Mouse (Mus musculus) forebrain, postnatal 0 days (tissue): Measurements from ENCODE around the gene Tnr. TPM values are rescaled to one million over a fixed set of nuclear protein-coding genes. Genes with fewer than 3 reads are reported as not detected.

Source experiments
- ATAC-seq: fragments of 200-750 bp; cut with Nextera tagmentation; 2 replicates; pipeline ENCODE4 v1.8.0; 2017; ENCODE audit warnings: mild to moderate bottlenecking, moderate library complexity
- DNase-seq: peaks from one replicate; pipeline ENCODE4 v3.0.0-alpha.2; 2015
- H3K27ac ChIP-seq: fragments of 300-500 bp; sonication (generic); 2 replicates; pipeline ENCODE4 v1.5.1; 2014; ENCODE audit warnings: low read depth, mild to moderate bottlenecking, antibody characterized with exemption, low read length, moderate library complexity, mixed read lengths
- H3K27me3 ChIP-seq: fragments of 300-500 bp; sonication (generic); 2 replicates; pipeline ENCODE4 v1.6.1; 2014; ENCODE audit warnings: mild to moderate bottlenecking, low read length, mixed read lengths; ENCODE audit not compliant: insufficient read depth
- H3K36me3 ChIP-seq: fragments of 300-500 bp; sonication (generic); 2 replicates; pipeline ENCODE4 v1.6.1; 2014; ENCODE audit warnings: mild to moderate bottlenecking, moderate library complexity; ENCODE audit not compliant: insufficient read depth
- H3K4me1 ChIP-seq: fragments of 300-500 bp; sonication (generic); 2 replicates; pipeline ENCODE4 v1.6.1; 2014; ENCODE audit warnings: antibody characterized with exemption; ENCODE audit not compliant: insufficient read depth
- H3K4me2 ChIP-seq: fragments of 300-500 bp; sonication (generic); 2 replicates; pipeline ENCODE4 v1.6.1; 2014; ENCODE audit warnings: low read depth, mild to moderate bottlenecking, moderate library complexity
- H3K4me3 ChIP-seq: fragments of 300-500 bp; sonication (generic); 2 replicates; pipeline ENCODE4 v1.5.1; 2014; ENCODE audit warnings: low read depth, low read length, mixed read lengths
- H3K9ac ChIP-seq: fragments of 300-500 bp; sonication (generic); 2 replicates; pipeline ENCODE4 v1.6.1; 2014; ENCODE audit warnings: mild to moderate bottlenecking
- H3K9me3 ChIP-seq: fragments of 300-500 bp; sonication (generic); 2 replicates; pipeline ENCODE4 v1.6.1; 2016; ENCODE audit warnings: low read length
- CTCF ChIP-seq: sonication (generic); IDR thresholded peaks from 2 replicates; pipeline ENCODE4 v1.5.1; 2016; ENCODE audit warnings: antibody characterized with exemption, control low read depth, low read depth
- WGBS: fragments of 180-500 bp; shearing (Covaris S2); extraction: QIAGEN DNeasy Blood & Tissue Kit; methylation state at CpG from one replicate; pipeline ENCODE4 v1.1.7; 2014; 5-methylcytosine and 5-hydroxymethylcytosine counted together
- polyA plus RNA-seq: library from polyadenylated mRNA; unstranded; fragments of >200 nt; fragmentation: Nextera tagmentation; extraction: Ambion mirVana; gene quantifications from 2 replicates; pipeline ENCODE4 v1.2.1, GENCODE M21; 2015
- total RNA-seq: library from RNA; depleted of rRNA; stranded (reverse); fragments of >200 nt; gene quantifications from 2 replicates; pipeline ENCODE4 v1.2.3, GENCODE M21; 2014

Gene Tnr
- total and polyA plus RNA-seq, 2 experiments from 2014 or later, result 4.1 to 45.7 TPM

- Histone ChIP-seq H3K36me3 (no peaks in the 10 kb centered on the region), H3K27ac (no peak overlapping the region), H3K27me3 (no peaks in the 10 kb centered on the region), H3K9me3 (no peaks in the 10 kb centered on the region), H3K4me2 (no peak overlapping the region), H3K4me1 (no peaks in the 10 kb centered on the region), H3K9ac (no peak overlapping the region), H3K4me3 (no peak overlapping the region)
- 82% methylated on average over 2 of the region's 2 CpGs for WGBS
- no peak for DNase-seq
- TF ChIP-seq CTCF, result no peak
- ATAC-seq, result no peak
These were observed 220.2 kb downstream of the Tnr start for GRCm38 (mm10) chr1:159743744-159744253.

GRCm38 (mm10) chr1:159745311-159745710 is 221.7 kb downstream of the Tnr start:
- no peak overlapping the region for H3K4me2 ChIP-seq
- DNase-seq (no peak), ATAC-seq (no peak)
- no peaks in the 10 kb centered on the region for H3K4me1 ChIP-seq
- no peaks in the 10 kb centered on the region for H3K9me3 ChIP-seq
- H3K9ac ChIP-seq, result no peak overlapping the region
- no peaks in the 10 kb centered on the region for H3K36me3 ChIP-seq
- no peak overlapping the region for H3K4me3 ChIP-seq
- H3K27me3 ChIP-seq, result no peaks in the 10 kb centered on the region
- H3K27ac ChIP-seq, result no peak overlapping the region
- WGBS, result 81% methylated on average over 2 of the region's 2 CpGs
- no peak for TF ChIP-seq CTCF

GRCm38 (mm10) chr1:159747969-159748368 is 224.4 kb downstream of the Tnr start:
- no peaks in the 10 kb centered on the region for H3K4me1 ChIP-seq
- no peaks in the 10 kb centered on the region for H3K9me3 ChIP-seq
- ATAC-seq, result no peak
- no peaks in the 10 kb centered on the region for H3K27me3 ChIP-seq
- DNase-seq, result no peak
- H3K36me3 ChIP-seq, result no peaks in the 10 kb centered on the region
- TF ChIP-seq CTCF, result no peak
- no peak overlapping the region for H3K4me3 ChIP-seq
- WGBS, result 82% methylated on average over 7 of the region's 7 CpGs
- no peak overlapping the region for H3K9ac ChIP-seq
- H3K27ac ChIP-seq, result no peak overlapping the region
- no peak overlapping the region for H3K4me2 ChIP-seq

- 64% methylated on average over 5 of the region's 5 CpGs for WGBS
- no peak for TF ChIP-seq CTCF
These were observed 226.8 kb downstream of the Tnr start for GRCm38 (mm10) chr1:159750411-159750810.

GRCm38 (mm10) chr1:159750876-159751275 is 227.3 kb downstream of the Tnr start:
- 29% methylated on average over 6 of the region's 6 CpGs for WGBS
- no peaks in the 10 kb centered on the region for H3K9me3 ChIP-seq
- no peak for DNase-seq
- H3K36me3 ChIP-seq, result no peaks in the 10 kb centered on the region
- no peak for ATAC-seq
- no peak overlapping the region for H3K4me3 ChIP-seq
- H3K4me1 ChIP-seq, result no peaks in the 10 kb centered on the region
- TF ChIP-seq CTCF, result no peak
- H3K27me3 ChIP-seq, result no peaks in the 10 kb centered on the region
- H3K27ac ChIP-seq, result no peak overlapping the region
- H3K9ac ChIP-seq, result no peak overlapping the region
- H3K4me2 ChIP-seq, result no peak overlapping the region

More at GRCm38 (mm10) chr1:159750411-159750810, 226.8 kb downstream of the Tnr start:
- Histone ChIP-seq H3K9me3 (no peaks in the 10 kb centered on the region), H3K36me3 (no peaks in the 10 kb centered on the region), H3K4me2 (no peak overlapping the region), H3K4me1 (no peaks in the 10 kb centered on the region), H3K27ac (no peak overlapping the region), H3K9ac (no peak overlapping the region), H3K27me3 (no peaks in the 10 kb centered on the region), H3K4me3 (no peak overlapping the region)
- ATAC-seq (peak; percentile 72), DNase-seq (no peak)

GRCm38 (mm10) chr1:159760970-159761369 is 237.4 kb downstream of the Tnr start:
- no peak for TF ChIP-seq CTCF

GRCm38 (mm10) chr1:159763901-159764300 is 240.3 kb downstream of the Tnr start:
- H3K9me3 ChIP-seq, result no peaks in the 10 kb centered on the region
- no peak overlapping the region for H3K4me3 ChIP-seq
- TF ChIP-seq CTCF, result no peak
- H3K36me3 ChIP-seq, result no peaks in the 10 kb centered on the region
- H3K9ac ChIP-seq, result no peak overlapping the region
- H3K27ac ChIP-seq, result no peak overlapping the region
- H3K4me2 ChIP-seq, result no peak overlapping the region
- no peak for DNase-seq
- peaks cover 6% of the 10 kb centered on the region for H3K4me1 ChIP-seq
- no peaks in the 10 kb centered on the region for H3K27me3 ChIP-seq
- no peak for ATAC-seq
- 22% methylated on average over 2 of the region's 2 CpGs for WGBS

More at GRCm38 (mm10) chr1:159760970-159761369, 237.4 kb downstream of the Tnr start:
- H3K9ac ChIP-seq, result no peak overlapping the region
- no peak overlapping the region for H3K27ac ChIP-seq
- peaks cover 6% of the 10 kb centered on the region for H3K4me1 ChIP-seq
- H3K4me3 ChIP-seq, result no peak overlapping the region
- no peaks in the 10 kb centered on the region for H3K36me3 ChIP-seq
- ATAC-seq (peak; percentile 95), DNase-seq (peak; percentile 57)
- H3K4me2 ChIP-seq, result no peak overlapping the region
- no peaks in the 10 kb centered on the region for H3K27me3 ChIP-seq
- no peaks in the 10 kb centered on the region for H3K9me3 ChIP-seq
